Mouse (Mus musculus) hindbrain, embryonic 16.5 days (tissue): Measurements from ENCODE around the gene U2af2. TPM values are rescaled to one million over a fixed set of nuclear protein-coding genes. Genes with fewer than 3 reads are reported as not detected.

Experiments used
- ATAC-seq: fragments of 200-750 bp; cut with Nextera tagmentation; 2 replicates; pipeline ENCODE4 v1.8.0; 2017; ENCODE audit warnings: moderate TSS enrichment, moderate library complexity
- H3K27ac ChIP-seq: fragments of 300-500 bp; sonication (generic); 2 replicates; pipeline ENCODE4 v1.5.1; 2014; ENCODE audit warnings: low read depth, mild to moderate bottlenecking, control low read depth, low read length, moderate library complexity
- H3K27me3 ChIP-seq: fragments of 300-500 bp; sonication (generic); replicated peaks from 2 replicates; pipeline ENCODE4 v1.6.1; 2014; ENCODE audit warnings: low read length; ENCODE audit not compliant: control insufficient read depth, insufficient read depth
- H3K36me3 ChIP-seq: fragments of 300-500 bp; sonication (generic); 2 replicates; pipeline ENCODE4 v1.6.1; 2014; ENCODE audit warnings: mild to moderate bottlenecking, low read length, moderate library complexity, mixed read lengths; ENCODE audit not compliant: control insufficient read depth, insufficient read depth
- H3K4me1 ChIP-seq: fragments of 300-500 bp; sonication (generic); 2 replicates; pipeline ENCODE4 v1.6.1; 2014; ENCODE audit warnings: low read depth, low read length; ENCODE audit not compliant: control insufficient read depth, insufficient read depth
- H3K4me2 ChIP-seq: fragments of 300-500 bp; sonication (generic); 2 replicates; pipeline ENCODE4 v1.6.1; 2014; ENCODE audit warnings: mild to moderate bottlenecking, low read length, control low read depth, moderate library complexity
- H3K4me3 ChIP-seq: fragments of 300-500 bp; sonication (generic); 2 replicates; pipeline ENCODE4 v1.5.1; 2014; ENCODE audit warnings: mild to moderate bottlenecking, low read length, control low read depth, moderate library complexity
- H3K9ac ChIP-seq: fragments of 300-500 bp; sonication (generic); 2 replicates; pipeline ENCODE4 v1.6.1; 2014; ENCODE audit warnings: low read depth, mild to moderate bottlenecking, control low read depth, low read length, moderate library complexity
- H3K9me3 ChIP-seq: fragments of 300-500 bp; sonication (generic); 2 replicates; pipeline ENCODE4 v1.6.1; 2014; ENCODE audit warnings: mild to moderate bottlenecking, low read length, moderate library complexity; ENCODE audit not compliant: control insufficient read depth
- WGBS: fragments of 180-500 bp; shearing (Covaris S2); extraction: QIAGEN DNeasy Blood & Tissue Kit; methylation state at CpG from one replicate; pipeline ENCODE4 v1.1.7; 2014; 5-methylcytosine and 5-hydroxymethylcytosine counted together
- polyA plus RNA-seq: library from polyadenylated mRNA; unstranded; fragments of >200 nt; fragmentation: Nextera tagmentation; extraction: Ambion mirVana; gene quantifications from 2 replicates; pipeline ENCODE4 v1.2.1, GENCODE M21; 2015

U2af2 gene
- polyA plus RNA-seq, result 91.8 and 103 TPM in 2 replicates

DNA sequence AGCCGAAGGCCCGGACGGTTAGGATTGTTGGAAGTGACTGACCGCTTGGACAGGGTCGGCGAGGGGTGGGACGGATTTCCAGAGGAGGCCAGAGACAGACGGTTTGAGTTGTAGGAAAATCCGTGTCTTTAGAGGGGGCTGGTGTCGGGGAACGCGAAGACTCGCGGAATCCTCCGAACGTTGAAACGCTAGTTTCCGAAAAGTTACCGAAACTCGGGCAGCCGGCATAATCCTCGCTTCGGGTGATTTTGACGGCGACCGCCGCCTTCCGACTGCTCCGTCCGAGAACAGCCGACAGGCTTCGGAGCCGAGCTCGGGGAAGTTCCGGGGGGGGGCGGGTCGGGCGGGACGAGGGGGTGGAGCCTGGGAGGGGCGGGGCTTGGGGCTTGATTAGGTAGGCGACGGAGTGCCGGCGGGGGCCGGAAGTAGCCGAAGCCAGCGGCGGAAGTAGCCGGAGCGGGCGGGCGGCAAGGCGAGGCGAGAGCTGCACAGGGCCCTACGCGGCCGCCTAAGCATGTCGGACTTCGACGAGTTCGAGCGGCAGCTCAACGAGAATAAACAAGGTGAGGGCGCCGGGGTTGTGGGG, at the start of gene U2af2:
Gene U2af2, plus strand, starts transcription at position 370 of the 586 bp plus-strand sequence.
- Histone ChIP-seq H3K36me3 (no peaks in the 10 kb centered on the region), H3K9me3 (no peaks in the 10 kb centered on the region), H3K27me3 (no peaks in the 10 kb centered on the region), H3K4me1 (peaks cover 39% of the 10 kb centered on the region), H3K4me2 (peak within 1 kb of the TSS; percentile 96), H3K9ac (peak within 1 kb of the TSS; percentile 83), H3K4me3 (peak within 1 kb of the TSS; percentile 74), H3K27ac (peak within 1 kb of the TSS; percentile 99)
- under 1% methylated on average over 50 of the region's 65 CpGs for WGBS
- ATAC-seq, result peak; percentile 76

DNA sequence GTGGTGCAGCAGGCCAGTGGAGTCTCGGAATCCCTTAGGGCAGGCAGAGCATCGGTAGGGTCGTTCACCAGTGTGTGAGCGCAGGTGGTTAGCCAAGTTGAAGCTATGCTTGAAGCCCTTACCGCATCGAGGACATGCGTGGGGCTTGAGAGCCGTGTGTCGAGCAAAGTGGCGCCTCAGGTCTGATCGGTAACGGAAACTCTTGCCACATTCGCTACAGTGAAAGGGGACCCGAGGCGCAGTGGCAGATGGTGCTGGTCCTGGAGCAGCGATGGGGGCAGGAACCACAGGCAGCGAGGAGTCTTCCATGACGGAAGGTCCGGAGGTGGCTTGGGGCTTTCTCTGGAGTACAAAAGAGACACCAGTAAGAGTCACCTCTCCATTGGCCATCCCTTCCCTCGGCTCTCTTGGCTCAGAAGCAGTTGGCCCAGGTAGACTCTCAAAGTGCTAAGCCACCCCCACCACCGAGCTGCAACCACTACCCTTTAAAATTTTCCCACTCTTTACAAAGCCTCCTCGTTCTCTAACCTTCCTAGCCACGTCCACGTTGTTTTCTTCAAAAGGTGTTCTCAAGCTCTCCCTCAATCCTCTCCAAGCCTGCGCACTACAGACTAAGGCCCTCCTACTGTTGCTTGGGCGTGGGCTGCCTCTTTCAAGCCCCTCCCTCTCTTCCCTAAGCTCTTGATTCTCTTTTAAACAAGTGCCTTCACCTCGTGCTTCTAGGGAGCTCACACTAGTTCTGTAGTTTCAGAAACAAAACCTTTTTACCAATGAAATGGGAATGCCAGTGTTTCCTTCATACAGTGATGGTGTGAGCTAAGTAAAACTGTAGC, 49.0 kb upstream of the U2af2 start:
- peaks cover 8% of the 10 kb centered on the region for H3K4me1 ChIP-seq
- no peaks in the 10 kb centered on the region for H3K9me3 ChIP-seq
- no peak overlapping the region for H3K27ac ChIP-seq
- WGBS, result 92% methylated on average over 27 of the region's 27 CpGs
- H3K27me3 ChIP-seq, result no peaks in the 10 kb centered on the region
- no peak for ATAC-seq
- no peak overlapping the region for H3K4me3 ChIP-seq
- no peak overlapping the region for H3K9ac ChIP-seq
- H3K36me3 ChIP-seq, result peaks cover 40% of the 10 kb centered on the region
- H3K4me2 ChIP-seq, result no peak overlapping the region

DNA sequence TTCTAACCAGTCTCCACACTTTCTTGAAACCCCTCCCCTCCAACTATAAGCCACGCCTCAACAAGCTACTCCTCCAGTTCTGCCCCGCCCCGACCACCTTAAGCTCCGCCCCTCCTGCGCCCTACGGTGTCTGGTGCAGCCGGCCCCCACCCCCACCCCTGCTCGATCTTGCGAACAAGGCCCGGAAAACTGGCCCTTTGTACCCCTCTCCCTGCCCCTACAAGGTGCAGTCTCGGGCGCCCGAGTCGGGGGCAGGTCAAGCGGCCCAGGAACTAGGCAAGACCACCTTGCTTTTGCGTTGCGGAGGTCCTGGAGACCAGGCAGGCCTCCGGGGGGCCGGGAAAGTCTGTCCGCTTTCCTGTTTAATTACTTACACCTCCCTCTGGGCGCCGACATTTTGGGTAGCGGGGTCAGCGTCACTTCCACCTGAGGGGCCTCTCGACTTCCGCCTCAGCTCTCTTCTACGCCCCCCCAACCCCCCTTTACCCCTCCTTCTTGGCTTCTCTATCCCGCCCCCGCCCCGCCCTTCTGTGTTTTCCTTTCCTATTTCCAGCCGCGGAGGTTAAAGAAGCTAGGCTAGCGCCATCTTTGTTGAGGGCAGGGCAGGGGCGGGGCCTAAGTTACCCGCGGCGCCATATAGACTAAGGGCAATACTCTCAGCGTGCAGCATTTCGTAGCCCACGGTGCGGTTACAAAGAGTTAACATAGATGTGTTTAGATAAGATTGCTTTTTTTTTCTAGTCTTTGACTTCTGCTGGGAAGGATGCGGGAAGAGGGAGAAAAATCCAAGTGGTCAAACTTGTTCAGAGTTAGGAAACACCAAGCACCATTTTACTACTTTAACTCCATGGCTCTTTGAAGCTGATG, 47.5 kb upstream of the U2af2 start, which contains the start of the genes Zfp524 and Fiz1:
Gene Zfp524, plus strand, starts transcription at position 165 of the 867 bp plus-strand sequence.
Gene Fiz1, minus strand, starts transcription at position 447 of the 867 bp plus-strand sequence.
- under 1% methylated on average over 35 of the region's 42 CpGs for WGBS
- no peaks in the 10 kb centered on the region for H3K9me3 ChIP-seq
- peak within 1 kb of the TSS; percentile 67 for H3K4me2 ChIP-seq
- H3K4me3 ChIP-seq, result peak within 1 kb of the TSS; percentile 51
- peak; percentile 82 for ATAC-seq
- peak within 1 kb of the TSS; percentile 98 for H3K27ac ChIP-seq
- H3K9ac ChIP-seq, result peak within 1 kb of the TSS; percentile 66
- H3K27me3 ChIP-seq, result no peaks in the 10 kb centered on the region
- H3K36me3 ChIP-seq, result peaks cover 24% of the 10 kb centered on the region
- peaks cover 8% of the 10 kb centered on the region for H3K4me1 ChIP-seq

DNA sequence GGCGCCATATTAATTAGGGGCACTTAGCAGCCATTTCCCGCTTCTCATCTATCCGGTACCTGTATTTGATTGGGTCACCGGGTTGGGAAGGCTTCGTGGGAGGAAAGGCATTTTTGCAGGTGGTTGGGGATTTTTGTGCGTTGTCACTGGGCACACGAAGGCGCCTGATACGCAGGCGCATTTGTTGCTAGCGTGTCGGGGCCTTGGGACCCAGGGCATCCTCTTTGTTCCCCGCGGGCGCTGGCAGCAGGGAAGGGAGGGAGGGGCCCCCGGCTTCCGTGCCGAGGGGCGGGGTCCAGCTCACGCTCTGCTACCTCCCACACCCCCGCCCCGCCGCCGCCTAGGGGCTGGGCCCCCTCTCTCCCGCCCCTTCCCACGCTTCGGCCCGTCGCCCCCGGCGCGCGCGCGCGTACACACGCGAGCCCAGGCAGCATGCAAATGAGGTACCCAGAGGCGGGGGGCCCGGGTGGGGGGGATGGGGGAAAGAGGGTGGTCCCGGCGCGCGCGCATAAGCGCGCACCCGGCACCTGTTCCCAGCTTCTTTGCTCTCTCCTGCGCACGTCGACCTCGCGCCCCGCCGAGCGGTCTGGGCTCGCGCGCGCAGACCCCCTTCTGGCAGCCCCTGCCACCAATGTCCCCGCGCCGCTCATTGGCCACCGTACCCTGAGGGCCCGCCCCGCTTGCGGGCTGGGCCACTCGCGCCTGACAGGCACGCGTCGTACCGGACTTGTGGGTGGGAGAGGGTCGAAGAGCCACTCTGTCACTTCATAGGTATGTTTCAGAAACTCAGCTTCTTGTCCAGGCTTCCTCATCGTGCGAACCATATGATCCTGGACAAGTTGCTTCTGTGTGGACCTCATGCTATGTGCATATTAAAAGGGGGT, 46.6 kb upstream of the U2af2 start, which contains the start of gene Gm44973:
Gene Gm44973, plus strand, starts transcription at position 379 of the 884 bp plus-strand sequence.
- Histone ChIP-seq H3K27ac (peak within 1 kb of the TSS; percentile 98), H3K9ac (peak within 1 kb of the TSS; percentile 66), H3K27me3 (no peaks in the 10 kb centered on the region), H3K9me3 (no peaks in the 10 kb centered on the region), H3K4me1 (peaks cover 10% of the 10 kb centered on the region), H3K36me3 (peaks cover 18% of the 10 kb centered on the region), H3K4me3 (peak within 1 kb of the TSS; percentile 51), H3K4me2 (peak within 1 kb of the TSS; percentile 67)
- under 1% methylated on average over 67 of the region's 76 CpGs for WGBS
- peak; percentile 76 for ATAC-seq

DNA sequence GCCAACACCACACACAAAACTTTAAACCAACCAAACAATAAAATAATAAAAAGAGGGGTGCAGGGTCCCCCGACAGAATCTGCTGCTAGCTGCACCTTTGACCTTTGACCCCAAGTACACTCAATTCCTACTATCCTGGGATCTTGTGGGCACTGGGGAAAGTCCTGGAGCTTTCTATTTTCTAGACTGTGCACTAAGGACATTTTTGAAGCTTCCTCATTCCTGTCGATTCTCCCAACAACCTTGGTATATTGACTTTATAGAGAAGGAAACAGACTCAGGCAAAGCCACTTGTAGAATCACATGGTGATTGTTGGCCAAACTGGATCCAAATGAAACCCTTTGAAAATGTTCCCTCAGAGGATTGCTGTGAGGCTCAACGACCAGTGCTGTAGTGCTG, 45.9 kb upstream of the U2af2 start:
- Histone ChIP-seq H3K4me3 (peak overlapping the region; percentile 51), H3K9ac (peak overlapping the region; percentile 64), H3K27ac (peak overlapping the region; percentile 98), H3K9me3 (no peaks in the 10 kb centered on the region), H3K4me2 (peak overlapping the region; percentile 63), H3K27me3 (no peaks in the 10 kb centered on the region), H3K4me1 (peaks cover 12% of the 10 kb centered on the region), H3K36me3 (peaks cover 13% of the 10 kb centered on the region)
- 65% methylated on average over 3 of the region's 3 CpGs for WGBS
- no peak for ATAC-seq

DNA sequence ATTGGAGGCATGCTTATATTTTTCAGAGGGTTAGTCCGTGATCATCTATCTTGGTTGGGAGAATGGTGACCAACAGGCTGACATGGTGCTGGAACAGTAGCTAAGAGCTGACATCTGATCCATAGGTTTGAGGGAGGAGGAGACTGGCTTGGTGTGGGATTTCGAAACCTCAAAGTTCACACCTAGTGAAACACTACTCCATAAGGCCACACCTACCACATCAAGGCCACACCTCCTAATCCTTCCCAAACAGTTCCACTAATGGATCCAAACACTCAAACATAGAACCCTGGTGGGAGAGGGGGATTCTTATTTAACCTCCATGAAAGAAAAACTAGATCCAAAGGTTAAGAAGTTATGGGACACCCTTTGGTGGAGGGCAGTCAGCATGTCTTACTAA, 45.0 kb upstream of the U2af2 start:
- no peak overlapping the region for H3K4me2 ChIP-seq
- no peaks in the 10 kb centered on the region for H3K9me3 ChIP-seq
- H3K36me3 ChIP-seq, result peaks cover 5% of the 10 kb centered on the region
- WGBS, result 100% methylated on average over 2 of the region's 2 CpGs
- no peak overlapping the region for H3K4me3 ChIP-seq
- H3K4me1 ChIP-seq, result peaks cover 19% of the 10 kb centered on the region
- H3K27ac ChIP-seq, result no peak overlapping the region
- no peaks in the 10 kb centered on the region for H3K27me3 ChIP-seq
- H3K9ac ChIP-seq, result no peak overlapping the region
- no peak for ATAC-seq

DNA sequence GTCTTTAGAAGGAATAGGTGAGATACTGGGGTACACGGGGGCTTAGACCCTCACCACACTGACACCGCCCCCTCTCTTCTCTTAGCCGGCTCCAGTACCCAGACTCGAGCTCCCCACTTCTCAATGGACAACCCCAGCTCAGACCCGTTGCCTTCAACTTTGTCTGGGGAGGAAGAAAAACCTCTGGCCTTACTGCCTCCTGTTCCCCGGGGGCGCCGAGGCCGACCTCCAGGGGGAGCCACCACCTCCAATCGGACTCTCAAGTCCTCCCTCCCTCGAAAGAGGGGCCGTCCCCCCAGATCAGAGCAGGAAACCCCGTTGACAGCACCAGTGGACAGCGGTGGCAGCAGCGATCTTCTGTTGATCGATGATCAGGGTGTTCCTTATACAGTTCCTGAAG, 44.6 kb upstream of the U2af2 start:
- H3K4me3 ChIP-seq, result no peak overlapping the region
- H3K4me2 ChIP-seq, result no peak overlapping the region

GRCm38 (mm10) chr7:5017931-5018330, 44.0 kb upstream of the U2af2 start:
- no peak overlapping the region for H3K27ac ChIP-seq
- H3K9me3 ChIP-seq, result no peaks in the 10 kb centered on the region
- H3K9ac ChIP-seq, result no peak overlapping the region
- no peak overlapping the region for H3K4me2 ChIP-seq
- ATAC-seq, result no peak
- 97% methylated on average over 21 of the region's 21 CpGs for WGBS
- H3K36me3 ChIP-seq, result 0 out of 2 replicates have a peak, but pooled peaks cover 4% of the 10 kb centered on the region
- H3K4me3 ChIP-seq, result no peak overlapping the region
- peaks cover 19% of the 10 kb centered on the region for H3K4me1 ChIP-seq
- no peaks in the 10 kb centered on the region for H3K27me3 ChIP-seq

More for the DNA sequence above, 44.6 kb upstream of the U2af2 start:
- Histone ChIP-seq H3K27me3 (no peaks in the 10 kb centered on the region), H3K36me3 (peaks cover 5% of the 10 kb centered on the region), H3K9ac (no peak overlapping the region), H3K9me3 (no peaks in the 10 kb centered on the region), H3K27ac (no peak overlapping the region), H3K4me1 (peaks cover 19% of the 10 kb centered on the region)
- 94% methylated on average over 16 of the region's 16 CpGs for WGBS
- ATAC-seq, result no peak
